Mouse (Mus musculus): ENCODE data around the gene Mmachc. TPM values are rescaled to one million over a fixed set of nuclear protein-coding genes. Genes with fewer than 3 reads are reported as not detected.
A peak's percentile ranks its signal among the peaks of the same experiment; 100 is the strongest.

The Mmachc gene
- total and polyA plus RNA-seq, 3 experiments = 10.0 to 32.1 (median 15.4) TPM

- no peaks in the 10 kb centered on the region for H3K9me3 ChIP-seq (replicated peaks; ENCODE audit: low read length)
- H3K36me3 ChIP-seq (replicated peaks in 1 of 2; ENCODE audit: control insufficient read depth in 1 of 2, insufficient read depth in 1 of 2, low read length in 1 of 2) = peaks cover 45 to 68% of the 10 kb centered on the region in 2 experiments
- peaks cover 82% of the 10 kb centered on the region for H3K79me2 ChIP-seq (replicated peaks; ENCODE audit: control insufficient read depth, extremely low read depth, insufficient read depth, poor library complexity, severe bottlenecking)
- H3K9ac ChIP-seq (ENCODE audit: insufficient read depth, low read depth) = peak overlapping the region; percentile 42; the same call in 1 of the 2 replicates
- dilution Hi-C loops (cut with MboI; ENCODE audit: extremely low pct_ligation_motif_present, extremely low pct_unique_long_range_greater_than_20kb, low sequenced_read_pairs) (no loop called here), in situ Hi-C loops (cut with MboI; ENCODE audit: low pct_ligation_motif_present, low pct_unique_long_range_greater_than_20kb, low sequenced_read_pairs) (no loop called here)
- no peak for DNase-seq (ENCODE audit: extremely low read depth)
- peak overlapping the region in 2 of 3 experiments; percentile 35 for H3K4me3 ChIP-seq (replicated peaks in 1 of 3; ENCODE audit: low read depth in 2 of 3, low read length in 2 of 3, poor library complexity in 1 of 3)
- no peaks in the 10 kb centered on the region for H3K27me3 ChIP-seq (replicated peaks)
- no peak overlapping the region for H3K27ac ChIP-seq (ENCODE audit: insufficient read depth, low read depth)
- peak overlapping the region; percentile 88 for H3K4me2 ChIP-seq (ENCODE audit: insufficient read depth, low read depth, poor library complexity, severe bottlenecking)
- TF ChIP-seq GABPA (IDR thresholded peaks at IDR 0.05; ENCODE audit: insufficient replicate concordance, low read depth, low read length) (no peak), UBTF (IDR thresholded peaks at IDR 0.05; ENCODE audit: low read depth, low read length) (no peak), JUND (conservative IDR thresholded peaks at IDR 0.05; ENCODE audit: low read depth, low read length) (no peak), TCF12 (IDR thresholded peaks at IDR 0.05; ENCODE audit: low read depth, low read length) (no peak), MAFK (IDR thresholded peaks at IDR 0.05; ENCODE audit: insufficient replicate concordance, low read length) (peak; percentile 78; the same call in 1 of the 2 replicates), MXI1 (IDR thresholded peaks at IDR 0.05; ENCODE audit: low read depth, low read length) (peak; percentile 45; the same call in 1 of the 2 replicates), SMC3 (IDR thresholded peaks at IDR 0.05; ENCODE audit: low read depth, low read length) (no peak), RCOR1 (conservative IDR thresholded peaks at IDR 0.05; ENCODE audit: low read depth, low read length) (no peak), MEF2A (IDR thresholded peaks at IDR 0.05; ENCODE audit: borderline replicate concordance, low read depth, low read length) (no peak), ZC3H11A (IDR thresholded peaks at IDR 0.05; ENCODE audit: low read depth, low read length) (no peak), MYC (IDR thresholded peaks at IDR 0.05; ENCODE audit: low read depth, low read length) (no peak), USF1 (IDR thresholded peaks at IDR 0.05; ENCODE audit: low read depth, low read length) (no peak), TBP (conservative IDR thresholded peaks at IDR 0.05; ENCODE audit: low read depth, low read length) (no peak), IRF4 (IDR thresholded peaks at IDR 0.05; ENCODE audit: low read depth, low read length) (0 out of 2 replicates have a peak, but pooled peaks have one; percentile 20), ELF1 (IDR thresholded peaks at IDR 0.05; ENCODE audit: low read depth, low read length) (no peak), HCFC1 (IDR thresholded peaks at IDR 0.05; ENCODE audit: low read depth, low read length) (no peak), KAT2A (IDR thresholded peaks at IDR 0.05; ENCODE audit: insufficient replicate concordance, low read length) (no peak), USF2 (conservative IDR thresholded peaks at IDR 0.05; ENCODE audit: low read depth, low read length) (no peak), POLR2AphosphoS2 (IDR thresholded peaks at IDR 0.05; ENCODE audit: low read depth, low read length) (no peak), NRF1 (IDR thresholded peaks at IDR 0.05; ENCODE audit: low read depth, low read length) (no peak), PAX5 (IDR thresholded peaks at IDR 0.05; ENCODE audit: low read length) (no peak), ZKSCAN1 (IDR thresholded peaks at IDR 0.05; ENCODE audit: borderline replicate concordance, low read depth, low read length) (no peak), E2F4 (IDR thresholded peaks at IDR 0.05; ENCODE audit: insufficient replicate concordance, low read depth, low read length) (no peak)
- H3K4me1 ChIP-seq (ENCODE audit: control insufficient read depth in 1 of 2, insufficient read depth in 2 of 2) = peaks cover 7 to 47% of the 10 kb centered on the region in 2 experiments; a peak in 3 of 4 replicates
Measured at GRCm38 (mm10) chr4:116689309-116689876, 18.8 kb downstream of the Mmachc start.

Data from CH12.LX (cell line).